Mouse (Mus musculus) CD4-positive, CD25-positive, alpha-beta regulatory T cell, adult 2 months (primary cell): ENCODE results near the gene Sh2b3.

Experiments
- DNase-seq: peaks from one replicate; pipeline ENCODE4 v3.0.0-alpha.2; 2012; ENCODE audit warnings: low read depth, low spot score

The Sh2b3 gene

DNA sequence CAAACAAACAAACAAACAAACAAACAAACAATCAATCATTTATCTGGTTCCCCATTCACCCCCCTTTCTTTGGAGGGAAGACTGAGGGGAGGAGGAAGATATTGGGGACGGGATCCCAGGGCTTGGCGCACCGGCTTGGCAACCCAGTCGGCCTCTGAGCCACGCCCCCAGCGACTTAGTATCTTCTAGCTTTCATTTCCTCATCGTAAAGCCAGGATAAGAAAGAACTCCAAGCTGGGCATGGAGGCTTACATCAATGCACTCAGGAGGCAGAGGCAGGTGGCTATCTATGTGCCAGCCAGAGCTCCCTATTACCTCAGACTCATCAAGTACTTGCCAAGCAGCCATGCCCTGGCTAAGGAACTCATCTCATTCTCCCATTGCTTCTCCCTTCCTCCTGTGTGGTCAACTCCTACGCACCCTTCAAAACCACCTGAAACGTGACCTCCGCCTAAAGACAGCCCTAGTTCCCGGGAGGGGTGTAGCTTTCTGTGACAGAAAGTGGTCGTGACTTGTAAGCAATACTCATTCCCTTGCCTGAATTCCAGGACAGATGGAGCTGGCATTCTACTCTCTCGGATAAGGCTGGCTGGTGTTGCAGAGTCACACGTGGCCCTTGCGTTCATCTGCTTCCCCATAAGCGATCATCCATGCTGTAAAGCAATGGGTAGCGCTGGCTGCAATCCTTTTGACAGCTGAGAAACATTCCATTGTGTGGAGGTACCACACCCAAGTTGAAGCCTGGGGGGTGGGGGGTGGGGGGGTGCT, 5.9 kb upstream of the Sh2b3 start:
- no peak for DNase-seq

DNA sequence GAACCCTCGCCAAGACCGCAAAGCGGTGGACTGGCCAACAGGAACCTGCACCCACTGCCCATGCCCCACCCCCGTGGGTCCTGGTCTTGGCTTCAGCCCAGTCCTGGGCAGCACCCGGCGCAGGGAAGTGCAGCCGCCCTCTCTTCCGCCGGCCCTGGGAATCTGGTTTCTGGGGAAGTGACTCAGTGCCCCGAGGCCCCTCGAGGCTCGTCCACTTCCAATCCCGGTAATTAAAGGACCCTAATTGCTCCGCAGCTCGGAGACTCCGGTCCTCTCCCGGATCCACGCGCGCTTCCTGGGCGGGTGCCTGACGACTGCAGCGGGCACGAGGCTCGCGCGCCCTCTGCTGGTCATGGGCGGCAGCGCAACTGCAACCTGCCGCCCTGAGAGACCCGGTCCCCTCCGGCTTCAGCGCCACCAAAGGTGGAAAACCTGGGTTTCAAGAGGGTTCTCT, 5.2 kb upstream of the Sh2b3 start:
- peak; percentile 93 for DNase-seq

DNA sequence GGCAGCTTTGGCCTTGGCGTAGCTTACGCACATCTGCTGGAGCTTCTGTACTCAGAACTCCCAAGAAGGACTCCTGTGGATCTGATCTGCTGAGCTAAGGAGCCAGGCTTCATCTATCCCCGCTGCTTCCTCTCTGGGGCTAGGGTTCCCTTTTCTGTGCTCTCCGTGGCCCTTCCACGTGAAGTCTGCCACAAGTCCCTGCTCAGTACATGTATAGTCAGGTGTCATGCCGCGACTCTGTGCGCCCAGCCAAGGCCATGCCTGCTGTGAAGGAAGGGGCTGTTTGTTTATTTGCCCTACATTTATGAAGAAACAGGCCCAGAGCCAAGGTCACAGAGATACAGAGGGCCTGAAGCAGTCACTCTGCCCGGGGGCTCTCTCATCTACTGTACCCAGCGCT, 4.5 kb upstream of the Sh2b3 start:
- no peak for DNase-seq

DNA sequence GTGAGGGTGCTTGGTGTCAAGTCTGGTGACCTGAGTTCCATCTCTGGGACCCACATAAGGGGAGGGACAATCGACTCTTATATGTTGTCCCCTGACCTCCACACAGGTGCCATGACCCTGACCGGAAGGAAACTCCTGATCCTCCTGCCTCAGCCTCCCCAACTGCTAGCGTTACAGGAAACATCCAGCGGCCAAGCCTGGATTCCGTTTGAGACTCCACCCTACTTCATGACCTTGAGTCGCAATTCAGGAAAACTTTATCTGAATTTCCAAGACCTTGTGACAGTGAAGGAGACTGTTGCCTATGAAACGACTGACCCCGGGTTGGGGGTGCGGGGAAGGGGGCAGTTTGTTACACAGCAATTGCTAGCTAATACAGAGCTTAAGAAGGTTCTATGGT, 4.1 kb upstream of the Sh2b3 start:
- DNase-seq: no peak

DNA sequence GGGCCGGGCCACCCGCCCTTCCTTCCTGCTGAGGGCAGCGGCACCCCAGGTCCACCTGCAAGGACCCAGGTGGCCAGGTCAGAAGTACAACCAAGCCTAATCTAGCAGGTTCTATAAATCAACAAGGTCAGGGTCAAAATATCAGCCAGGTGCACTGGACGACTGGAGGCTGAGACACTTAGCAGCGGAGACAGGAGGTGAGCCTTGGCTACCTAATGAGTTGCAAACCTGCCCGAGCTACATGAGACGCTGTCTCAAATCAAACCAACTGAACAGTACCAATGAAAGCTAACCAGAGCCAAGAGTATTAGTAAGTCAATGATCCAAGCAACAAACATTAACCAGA, 1.7 kb upstream of the Sh2b3 start:
- no peak for DNase-seq

DNA sequence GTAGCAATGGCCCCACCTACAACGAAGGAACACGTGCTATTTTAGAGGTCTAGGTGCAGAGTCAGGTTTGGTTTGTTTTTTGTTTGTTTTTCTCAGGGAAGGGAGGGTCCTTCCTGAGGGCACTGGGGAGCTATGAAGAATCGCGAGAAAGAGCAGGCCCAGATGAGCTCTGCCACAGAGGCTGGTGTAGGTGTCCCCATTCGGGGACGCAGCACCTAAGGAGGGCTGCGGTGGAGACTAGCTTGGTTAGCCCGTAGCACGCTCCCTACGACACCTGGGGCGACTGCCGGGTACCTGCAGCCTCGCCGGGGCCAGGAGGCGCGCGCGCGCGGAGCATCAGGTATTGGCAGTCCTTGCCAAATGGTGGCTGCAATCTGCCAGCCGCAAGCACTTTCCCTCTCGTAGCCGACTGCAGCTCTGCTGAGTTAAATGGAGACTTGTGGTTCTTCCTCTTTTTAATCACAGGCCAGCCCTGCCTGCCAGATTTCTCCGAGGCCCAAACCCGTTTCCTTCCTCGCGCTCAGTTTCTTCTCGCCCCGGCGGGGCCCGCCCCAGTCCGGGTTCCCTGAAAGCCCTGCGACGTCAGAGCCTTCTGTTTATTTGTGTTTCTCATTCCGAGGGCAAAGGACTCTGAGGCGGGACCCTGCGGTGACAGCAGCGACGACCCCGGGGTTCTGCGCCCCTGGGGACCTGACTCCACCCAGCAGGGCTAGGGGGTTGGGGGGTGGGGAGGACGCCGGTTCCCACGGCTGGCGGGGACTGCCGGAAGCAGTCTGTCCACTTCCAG, 1.1 kb upstream of the Sh2b3 start:
- peak; percentile 74 for DNase-seq

DNA sequence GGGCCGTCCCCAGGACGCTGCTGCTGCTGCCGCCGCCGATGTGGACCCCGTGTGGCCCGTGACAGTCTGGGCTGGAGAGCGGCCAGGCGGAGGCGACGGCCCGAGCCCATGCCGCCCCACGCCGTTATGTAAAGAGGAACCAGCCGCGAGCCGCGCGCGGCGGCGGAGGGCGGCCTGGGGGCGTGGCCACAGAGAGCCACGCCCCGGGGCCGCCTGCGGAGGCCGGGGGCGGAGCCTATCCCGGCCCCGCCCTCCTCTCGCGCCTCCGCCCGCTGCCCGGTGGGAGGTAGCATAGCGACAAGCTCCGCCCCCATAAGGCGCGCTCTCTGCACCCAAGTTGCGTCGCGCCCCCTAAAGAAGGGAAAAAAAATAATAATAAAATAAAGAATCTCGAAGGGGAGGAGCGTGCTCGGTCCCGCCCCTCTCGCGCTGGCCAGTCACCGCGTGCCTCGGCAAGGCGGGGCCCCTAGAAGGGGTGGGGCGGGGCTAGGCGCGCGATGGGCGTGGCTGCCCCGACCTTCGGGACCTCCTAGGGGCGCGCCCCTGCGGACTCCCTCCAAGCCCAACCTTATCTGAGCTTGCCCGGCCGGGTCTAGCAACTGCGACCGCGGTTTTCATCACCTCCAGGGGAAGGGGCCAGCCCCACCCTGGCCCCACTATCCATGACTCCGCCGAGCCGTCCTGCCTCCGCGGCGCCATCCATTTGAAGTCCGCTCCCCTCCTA, 592 bp downstream of the Sh2b3 start:
- DNase-seq: peak; percentile 98

DNA sequence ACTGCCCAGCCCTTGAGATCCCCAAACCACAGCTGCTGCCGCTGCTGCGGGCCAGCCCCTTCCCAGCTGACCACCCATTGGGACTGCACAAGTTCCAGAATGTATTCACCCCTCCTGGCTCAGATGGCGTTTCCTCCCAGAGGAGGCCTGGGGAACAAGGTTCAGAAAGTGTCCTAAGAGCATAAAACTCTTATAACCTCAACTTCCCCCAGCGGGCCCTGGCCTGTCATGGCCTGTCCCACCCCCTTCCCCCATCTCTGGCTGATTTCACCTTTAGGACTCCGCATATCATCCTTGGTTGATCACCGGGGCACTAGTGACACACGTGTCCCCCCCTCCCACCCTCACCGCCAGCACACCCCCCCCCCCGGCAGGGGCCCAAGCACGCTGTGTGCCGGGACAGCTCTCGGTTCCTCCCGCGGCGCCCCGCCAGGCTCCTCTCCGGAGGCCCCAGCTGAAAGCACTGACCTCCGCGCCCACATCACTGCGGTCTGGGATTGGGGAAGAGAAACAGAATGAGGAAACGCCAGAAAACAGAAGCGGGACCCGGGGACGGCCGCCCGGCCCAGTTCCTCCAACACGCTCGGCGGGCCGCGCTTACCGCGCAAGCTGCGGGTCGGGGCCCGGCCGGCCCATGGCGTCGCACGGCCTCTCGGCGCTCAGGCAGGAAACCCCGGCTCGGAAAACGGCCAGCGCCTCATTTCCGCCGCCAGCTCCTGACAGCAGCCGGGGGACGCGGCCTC, 1.3 kb downstream of the Sh2b3 start:
- no peak for DNase-seq

DNA sequence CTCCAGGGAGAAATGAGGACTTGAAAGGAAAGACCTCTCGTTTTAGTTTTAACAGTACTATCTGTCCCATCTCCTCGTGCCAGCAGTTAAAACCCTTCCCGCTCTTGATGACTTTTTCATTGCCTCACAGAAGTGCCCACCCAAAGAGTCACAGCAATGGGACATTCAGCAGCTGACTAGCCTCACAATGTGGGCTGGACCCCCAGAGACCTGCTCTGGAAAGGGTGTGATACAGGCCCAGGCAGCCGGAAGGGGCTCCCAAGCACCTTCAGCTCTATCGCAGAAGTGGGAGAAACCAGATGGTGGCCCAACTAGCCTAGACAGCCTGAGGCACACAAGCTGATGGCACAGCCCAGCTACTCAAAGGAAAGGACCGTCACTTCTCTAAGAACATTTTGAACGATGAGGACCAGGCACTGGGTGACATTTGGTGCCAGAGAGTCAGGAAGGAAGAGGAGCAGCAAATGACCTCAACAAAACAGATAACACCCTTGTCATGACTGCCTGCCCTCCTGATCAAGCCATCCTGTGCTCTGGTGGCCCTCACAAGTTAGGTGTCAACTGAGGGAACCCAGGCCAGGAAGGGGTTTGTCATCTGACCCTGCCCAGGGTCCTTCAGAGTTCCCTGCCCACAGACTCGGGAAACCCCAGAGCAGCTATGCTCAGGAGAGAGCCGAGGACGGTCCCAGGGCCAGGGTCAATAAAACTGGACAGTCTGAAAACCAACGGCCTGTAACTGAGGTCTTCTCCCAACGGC, 2.3 kb downstream of the Sh2b3 start:
- peak; percentile 35 for DNase-seq

DNA sequence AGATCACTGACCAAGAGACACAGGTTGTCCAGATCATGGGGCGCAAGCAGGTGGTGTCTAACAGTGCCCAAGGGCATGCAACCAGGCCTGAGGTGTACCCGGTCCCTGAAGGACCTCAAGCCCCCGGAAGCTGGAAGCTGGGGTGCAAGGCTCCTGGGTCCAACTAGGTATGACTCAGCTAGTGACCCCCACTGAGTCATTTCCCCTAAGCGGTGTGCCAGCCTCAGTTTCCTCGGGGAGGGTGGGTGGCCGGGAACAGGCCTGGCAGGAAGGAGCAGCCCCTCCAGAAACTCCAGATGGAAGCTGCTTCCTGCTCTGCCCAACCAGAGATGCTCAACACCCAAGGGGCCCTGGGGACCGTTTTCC, 3.2 kb downstream of the Sh2b3 start:
- no peak for DNase-seq

DNA sequence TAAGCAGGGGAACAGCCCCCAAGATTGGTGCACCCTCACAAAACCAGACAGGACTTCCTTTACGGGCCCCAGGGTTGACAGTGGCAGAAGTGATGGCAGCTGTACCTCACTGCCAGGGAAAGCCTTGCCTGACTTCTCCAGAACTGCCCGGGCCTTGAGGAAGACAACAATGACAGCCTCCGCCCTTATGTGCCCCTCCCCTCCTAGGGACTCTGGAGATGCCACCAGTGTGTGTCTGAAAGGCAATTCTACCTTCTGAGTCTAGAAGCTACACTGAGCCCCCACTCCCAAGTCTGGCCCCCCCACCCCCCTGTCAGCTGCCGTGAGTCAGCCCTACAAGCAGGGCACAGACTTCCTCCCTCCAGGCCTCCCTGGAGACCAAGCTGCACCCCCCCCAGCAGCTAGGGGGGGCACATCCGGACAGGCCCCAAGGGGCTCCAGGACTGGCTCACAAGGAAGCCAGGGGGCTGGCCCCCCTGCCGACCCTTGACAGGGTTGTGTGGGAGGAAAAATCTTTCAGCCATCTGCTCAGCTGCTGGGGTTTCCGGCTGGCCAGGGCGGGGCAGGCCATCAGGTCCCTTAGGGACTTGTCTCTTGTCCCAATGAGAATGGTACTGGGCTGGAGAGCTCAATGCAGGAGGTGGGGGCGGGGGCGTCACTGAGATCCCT, 3.7 kb downstream of the Sh2b3 start:
- peak; percentile 53 for DNase-seq

DNA sequence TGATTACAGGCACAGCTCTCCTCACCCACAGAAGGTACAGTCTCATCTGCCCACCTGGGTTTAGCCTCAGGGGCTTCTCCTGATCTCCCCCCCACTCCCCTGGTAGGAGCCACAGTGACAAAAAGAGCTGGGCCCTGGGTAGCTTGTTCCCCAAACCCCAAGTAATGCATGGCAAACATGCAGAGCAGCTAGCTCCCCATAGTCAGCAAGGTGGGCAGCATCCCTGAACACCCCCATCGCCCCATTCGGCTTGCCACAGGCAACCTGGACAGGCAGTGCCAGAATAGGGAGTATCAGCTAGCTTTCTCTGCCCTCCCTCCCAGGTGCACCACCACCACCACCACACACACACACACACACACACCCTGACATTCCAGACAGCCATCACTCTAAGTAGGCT, 4.3 kb downstream of the Sh2b3 start:
- no peak for DNase-seq

DNA sequence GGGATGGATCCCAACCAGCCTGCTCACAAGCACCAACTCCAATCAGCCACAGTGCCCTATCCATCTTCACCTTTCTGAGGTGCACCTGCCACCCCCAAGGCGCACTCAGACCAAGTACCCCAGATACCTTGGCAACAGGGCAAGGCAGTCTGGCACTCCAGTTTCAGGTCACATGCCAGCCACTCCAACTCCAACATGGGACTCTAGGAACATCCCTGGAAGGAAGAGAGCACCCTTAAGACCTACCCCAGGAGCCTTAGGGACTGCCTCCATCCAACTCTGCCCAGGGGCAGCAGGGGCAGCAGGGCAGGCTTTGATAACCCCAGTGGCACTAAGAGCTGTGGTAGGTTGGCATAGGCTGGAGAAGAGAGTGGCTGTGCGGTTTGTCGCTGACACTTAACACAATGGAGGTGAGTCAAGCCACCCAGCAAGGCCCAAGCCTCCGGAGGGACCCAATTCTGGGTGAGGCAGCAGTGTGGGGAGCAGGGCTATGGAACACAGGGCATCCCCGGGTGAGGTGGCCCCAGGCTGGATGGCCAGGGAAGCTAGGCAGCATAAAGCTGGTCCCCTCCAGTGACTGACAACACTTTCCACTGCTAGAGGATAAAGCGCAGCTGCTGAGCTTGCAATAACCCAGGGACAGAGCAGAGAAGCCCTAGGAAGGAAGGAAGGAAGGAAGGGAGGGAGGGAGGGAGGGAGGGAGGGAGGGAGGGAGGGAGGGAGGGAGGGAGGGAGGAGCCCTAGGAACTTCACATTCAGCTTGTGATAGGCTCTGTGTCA, 4.9 kb downstream of the Sh2b3 start:
- no peak for DNase-seq

DNA sequence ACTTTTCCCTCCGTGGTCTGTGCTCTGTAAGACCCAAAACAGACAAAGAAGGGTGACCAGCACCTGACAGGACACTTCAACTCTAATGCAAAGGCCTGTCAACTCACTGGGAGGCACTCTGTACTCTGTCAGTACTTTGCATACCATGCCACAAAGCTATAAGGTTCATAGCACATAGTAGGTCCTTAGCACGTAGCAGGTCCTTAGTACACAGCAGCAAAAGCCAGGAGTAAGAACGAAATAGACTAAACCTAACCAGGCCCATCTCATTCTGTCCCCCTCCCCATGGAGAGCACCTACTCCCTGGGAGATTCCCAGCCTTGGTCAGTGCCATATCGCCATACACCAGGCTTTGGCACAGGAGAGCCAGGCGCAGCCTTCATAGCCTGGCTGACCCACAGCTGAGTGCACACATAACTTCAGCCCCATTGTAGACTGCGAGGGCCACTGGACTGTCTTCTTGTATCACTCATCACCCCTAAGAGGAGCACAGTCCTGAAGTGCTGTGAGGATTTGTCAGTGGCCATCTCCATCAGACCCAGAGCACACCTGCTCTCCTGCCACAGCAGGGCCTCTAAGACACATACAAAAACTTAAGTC, 6.3 kb downstream of the Sh2b3 start:
- no peak for DNase-seq

DNA sequence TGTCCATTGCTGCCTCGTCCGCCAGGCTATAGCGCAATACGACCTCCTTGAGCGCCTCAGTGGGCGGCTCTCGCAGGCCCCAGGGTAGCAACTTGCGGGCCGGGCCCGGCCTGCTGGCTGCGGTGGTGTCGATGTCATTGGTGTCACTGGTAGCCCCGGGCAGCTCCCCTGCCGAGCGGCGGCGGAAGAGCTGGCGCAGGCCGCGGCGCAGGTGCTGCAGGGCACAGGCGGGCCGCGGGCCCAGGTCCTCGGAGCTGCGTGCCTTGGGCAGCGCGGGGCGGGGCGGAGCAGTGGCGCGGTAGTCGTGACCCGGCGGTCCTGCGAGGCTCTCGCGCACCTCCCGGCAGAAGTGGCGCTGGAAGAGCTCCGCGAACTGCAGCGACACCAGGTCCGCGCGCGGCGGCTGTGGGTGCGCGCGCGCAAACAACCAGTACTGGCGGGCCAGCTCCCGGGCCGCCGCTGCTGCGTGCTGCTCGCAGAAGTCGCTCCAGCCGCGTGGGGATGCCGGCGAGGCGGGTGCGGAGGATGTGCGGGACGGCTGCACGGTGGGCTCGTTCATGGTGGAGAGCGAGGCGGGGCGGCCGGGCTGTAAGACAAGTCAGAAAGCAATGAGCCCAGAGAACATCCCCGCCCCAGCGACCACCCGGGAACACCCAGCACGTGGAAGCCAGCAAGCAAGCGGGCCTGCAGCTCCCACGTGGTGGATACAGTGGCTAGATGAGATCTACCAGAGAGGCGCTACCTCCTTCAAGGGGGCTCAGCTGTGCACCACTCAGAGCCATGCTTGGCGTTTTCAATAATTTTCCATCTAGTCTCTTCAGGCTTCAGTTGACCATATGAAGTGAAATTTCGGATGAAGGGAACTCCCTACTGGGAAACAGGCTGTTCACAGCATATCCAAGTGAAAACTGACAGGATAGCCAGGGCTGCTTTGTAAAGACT, 8.7 kb downstream of the Sh2b3 start:
- no peak for DNase-seq

DNA sequence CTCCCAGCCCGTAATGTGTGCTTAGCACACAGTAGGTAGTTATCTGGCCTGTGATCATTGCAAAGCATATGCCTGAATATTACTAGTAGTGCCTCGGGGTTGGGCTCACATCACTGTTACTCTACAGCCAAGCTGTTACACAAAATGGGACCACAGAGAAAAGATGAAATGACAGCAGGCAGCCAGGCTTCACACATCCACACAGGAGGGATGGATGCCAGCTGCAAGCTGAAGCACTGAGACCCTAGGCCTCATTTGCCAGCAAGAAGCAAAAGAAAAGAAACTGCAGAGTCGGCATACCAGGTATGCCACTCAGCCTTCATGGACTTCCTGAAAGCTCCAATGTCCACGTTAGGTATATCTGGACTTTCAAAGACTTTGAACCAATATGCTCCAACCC, 9.6 kb downstream of the Sh2b3 start:
- no peak for DNase-seq

DNA sequence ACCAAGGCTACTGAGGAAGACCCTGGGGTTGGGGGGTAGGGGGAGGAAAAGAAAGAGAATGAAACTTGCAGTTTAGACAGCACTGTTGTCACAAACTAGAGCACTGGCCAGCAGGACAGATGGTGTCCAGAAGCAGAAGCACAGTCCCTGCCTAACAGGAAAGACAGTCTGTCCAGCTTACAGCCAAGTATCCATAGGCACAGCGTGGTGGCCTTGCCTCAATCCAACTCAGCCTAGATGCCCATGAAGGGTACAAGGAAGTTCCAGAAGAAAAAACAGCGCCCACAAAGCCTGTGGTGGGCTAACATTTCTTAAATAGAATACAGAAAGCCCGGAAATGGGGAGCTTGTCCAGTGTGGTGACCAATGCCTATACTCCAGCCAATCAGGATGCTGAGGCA, 11.8 kb downstream of the Sh2b3 start:
- DNase-seq: no peak

DNA sequence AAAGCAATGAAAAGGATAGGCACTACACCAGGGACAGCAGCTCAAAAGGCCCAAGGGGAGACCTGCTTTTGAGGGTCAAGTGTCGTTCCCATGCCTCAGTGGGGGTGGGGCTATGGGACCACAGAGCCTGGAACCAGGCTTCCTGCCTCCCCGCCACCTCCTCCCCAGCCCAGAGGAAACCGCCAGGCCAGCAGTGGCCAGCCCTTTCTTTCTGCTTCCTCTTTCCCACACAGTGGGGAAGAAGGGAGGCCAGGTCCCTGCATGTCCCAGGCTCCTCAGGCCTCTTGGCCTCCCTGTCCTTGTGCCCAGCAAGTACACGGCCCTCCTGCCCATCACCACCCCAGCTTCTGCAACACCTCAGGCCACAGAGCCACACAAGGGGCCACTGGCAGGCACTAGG, 13.3 kb downstream of the Sh2b3 start:
- DNase-seq: no peak
